Mouse (Mus musculus) heart, adult 18-20 months (tissue): ENCODE measurements at regions not wholly inside any gene's neighbourhood (a gene's known extent, or its start where the extent isn't known, plus 50 kb on each side); places are given as distances from the start of the nearest gene placed in this dataset.

Source experiments
- DNase-seq, 2 experiments: peaks; one replicate each; pipeline ENCODE4 v3.0.0; 2021 to 2022; ENCODE audit warnings: mixed read lengths in 1 of 2

DNA sequence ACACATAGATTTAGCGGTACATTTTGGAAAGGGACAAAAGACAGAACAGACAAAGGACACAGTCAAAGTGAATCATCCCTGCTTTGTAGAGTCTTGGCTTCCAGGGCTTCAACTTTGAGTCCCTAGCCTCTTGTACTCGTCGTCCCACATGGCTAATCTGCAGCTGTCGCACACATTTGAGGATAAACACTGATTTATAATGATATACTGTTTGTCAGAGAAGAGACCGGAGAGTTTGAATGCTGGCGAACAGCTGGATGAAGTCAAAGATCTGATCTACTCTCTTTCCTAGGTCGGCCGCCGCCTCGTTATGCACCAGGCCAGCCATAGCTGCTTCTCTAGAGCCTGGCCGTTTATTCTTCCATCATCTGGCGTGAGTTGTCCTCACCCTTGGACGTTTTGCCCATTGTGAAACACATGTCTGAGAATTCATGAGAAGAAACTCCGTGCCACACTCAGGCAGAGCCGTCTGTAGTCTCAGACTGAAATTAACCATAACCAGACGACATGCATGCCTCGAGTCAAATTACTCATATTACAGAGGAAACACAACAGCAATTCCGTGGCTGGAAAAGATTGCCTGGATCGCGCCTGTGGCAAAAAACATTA, 448.4 kb upstream of the Rgma start:
- DNase-seq: peak in 1 of 2 experiments; percentile 2

DNA sequence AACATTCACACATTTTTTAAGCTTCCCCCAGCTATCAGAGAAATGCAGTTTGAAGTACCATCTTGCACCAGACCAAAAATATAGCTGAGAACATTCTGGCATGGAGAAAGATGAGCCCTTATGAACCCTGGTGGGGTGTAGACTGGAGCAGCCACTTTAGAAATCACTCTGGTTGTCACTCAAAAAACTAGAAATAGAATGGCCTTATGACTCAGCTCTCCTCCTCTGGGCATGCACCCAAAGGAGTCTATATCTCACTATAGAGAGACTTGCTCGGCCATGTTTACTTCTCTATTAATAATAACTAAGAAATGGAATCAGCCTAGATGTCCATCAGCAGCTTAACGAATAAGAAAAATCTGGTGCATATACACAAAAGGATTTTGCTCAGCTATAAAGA, 436.5 kb upstream of the Rgma start:
- DNase-seq: peak; percentile 66 to 74

DNA sequence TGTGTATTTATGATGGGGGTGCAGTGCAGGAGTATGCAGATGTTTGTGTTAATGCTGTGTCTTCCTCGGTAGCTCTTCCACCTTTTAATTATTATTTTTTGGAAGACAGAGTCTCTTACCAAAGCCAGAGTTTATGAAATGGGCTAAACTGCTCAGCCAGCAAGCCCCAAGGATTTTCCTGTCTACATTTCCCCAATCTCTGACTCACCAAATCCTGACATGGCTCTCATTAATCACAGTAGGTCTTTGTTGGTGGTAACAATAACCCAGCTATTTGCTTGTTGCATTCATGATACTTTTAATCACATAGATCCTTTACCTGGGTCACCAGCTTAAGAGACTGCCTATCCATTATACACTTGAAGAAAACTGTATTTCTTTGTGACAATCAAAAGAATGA, 427.8 kb upstream of the Rgma start:
- DNase-seq: no peak

DNA sequence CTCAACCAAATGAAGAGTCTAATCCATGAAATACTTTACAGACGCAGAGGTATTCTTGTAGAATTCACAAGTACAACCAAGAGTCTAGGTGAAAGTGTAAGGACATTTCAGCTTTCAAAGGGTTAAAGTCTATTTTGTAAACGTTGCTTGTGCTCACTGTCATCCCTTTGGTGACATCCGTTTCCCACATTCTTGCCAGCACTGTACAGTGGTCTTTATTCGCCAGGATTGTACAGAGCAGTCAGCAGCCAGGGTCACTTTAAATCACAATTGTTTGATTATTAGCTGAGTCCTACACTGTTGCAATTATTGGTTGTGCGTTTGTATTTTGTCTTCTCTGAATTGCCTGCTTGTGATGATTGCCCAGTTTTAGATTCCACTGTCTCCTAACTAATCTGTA, 427.3 kb upstream of the Rgma start:
- no peak for DNase-seq

DNA sequence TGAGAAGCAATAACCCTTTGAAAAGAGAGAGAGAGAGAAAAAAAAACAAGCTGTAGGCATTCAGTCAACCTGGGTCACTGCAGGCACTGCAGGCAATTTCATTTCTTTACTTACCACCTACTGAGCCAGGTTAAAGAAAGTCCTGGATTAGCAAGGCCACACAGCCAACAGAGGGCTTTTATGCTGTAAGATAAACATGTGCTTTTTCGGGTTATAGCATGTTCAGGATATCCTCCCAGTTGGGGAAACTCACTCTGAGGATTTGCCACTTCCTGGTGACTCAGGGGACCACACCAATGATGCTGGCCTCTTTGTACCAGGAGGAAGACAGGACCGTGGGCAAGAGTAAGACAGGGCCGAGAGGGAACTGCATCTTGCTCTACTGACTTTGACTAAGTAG, 426.6 kb upstream of the Rgma start:
- no peak for DNase-seq

DNA sequence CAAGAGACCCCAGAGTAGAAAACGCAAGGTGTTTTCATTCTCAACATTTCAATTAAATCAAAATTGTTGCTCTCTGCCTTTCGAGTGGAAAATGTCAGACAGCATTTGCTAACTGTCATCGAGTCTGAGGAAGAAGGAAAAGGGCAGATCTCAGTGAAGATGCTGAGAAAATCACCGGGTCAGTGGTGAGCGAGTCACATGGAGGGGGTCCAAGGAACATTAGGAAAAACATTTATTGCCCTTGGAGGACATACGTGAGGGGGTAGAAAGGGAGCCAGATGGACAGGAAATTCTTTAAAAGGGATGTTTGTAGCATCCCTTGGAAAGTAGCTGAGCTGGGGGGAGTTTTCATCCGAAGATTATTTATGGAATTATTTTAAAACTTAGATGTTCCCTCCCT, 425.4 kb upstream of the Rgma start:
- DNase-seq: no peak

DNA sequence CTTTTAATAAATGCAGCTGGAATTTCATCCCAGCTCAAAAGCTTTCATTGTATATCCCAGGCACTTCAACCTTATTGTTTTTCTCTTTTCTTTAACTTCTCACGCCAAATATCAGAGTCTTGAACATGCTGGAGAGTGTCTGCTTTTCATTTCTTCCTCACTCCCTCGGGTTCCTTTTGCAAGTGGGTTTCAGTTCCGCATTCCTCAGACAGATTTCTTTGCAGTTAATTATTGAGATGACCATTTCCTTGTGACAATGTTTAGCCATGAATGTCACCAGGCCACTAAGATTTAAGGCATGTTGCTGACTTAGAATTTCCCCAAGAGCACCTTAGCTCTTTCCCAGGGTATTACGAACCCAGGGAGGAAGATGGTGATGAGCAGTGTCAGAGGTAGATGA, 417.6 kb upstream of the Rgma start:
- no peak for DNase-seq

DNA sequence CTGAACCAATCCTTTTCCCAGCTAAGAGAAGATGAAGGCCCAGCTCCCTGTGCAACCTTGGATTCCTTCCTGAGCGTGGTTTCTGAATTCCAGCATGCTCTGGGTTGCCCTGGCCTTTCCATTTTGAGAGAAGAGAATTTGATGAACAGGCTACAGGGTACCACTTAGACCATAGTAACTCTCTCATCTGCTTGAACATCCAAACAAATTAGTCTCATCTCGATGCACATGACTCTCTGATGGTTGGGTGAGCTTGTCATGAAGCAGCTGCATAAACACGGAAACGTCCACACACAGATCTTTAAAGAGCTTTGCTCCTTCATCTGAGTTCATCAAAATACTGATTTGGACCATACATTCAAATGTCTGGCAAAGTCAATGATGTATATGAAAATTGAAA, 414.0 kb upstream of the Rgma start:
- DNase-seq: no peak

DNA sequence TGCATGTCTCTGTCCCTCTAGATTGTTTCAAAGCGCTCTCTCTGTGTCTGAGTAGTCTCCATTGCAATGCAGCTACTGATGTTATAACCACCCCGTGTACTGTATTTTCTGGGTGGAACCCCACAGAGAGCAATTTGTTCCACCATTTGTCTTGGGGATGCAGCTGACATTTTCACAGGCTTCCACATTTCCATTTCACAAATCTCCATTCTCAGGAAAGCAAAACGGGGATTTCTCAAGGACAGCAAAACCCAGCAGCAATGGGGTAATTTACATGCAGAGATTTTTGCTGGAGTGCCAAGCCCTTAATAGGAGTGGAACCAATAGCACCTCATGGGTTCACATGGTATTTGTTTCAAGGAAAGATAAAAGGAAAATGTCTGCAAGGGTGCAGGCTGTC, 412.5 kb upstream of the Rgma start:
- no peak for DNase-seq

DNA sequence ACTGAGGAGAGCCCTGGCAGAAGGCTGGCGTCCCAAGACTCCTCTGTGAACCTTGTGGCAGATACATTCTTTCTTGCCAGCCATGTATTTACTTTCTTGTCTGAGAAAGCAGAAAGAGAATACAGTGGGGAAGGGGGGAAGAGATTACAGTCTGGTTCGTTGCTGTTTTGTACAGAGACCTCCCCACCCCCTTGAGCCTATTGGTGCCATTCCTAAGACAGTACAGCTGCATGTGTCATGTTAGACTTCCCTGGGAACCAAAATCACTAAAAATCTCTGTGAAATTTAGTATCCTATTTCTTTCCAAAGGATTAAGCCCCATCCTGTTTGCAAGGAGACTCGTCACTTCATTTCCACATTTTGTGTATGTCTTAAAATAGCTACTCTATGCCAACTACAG, 411.4 kb upstream of the Rgma start:
- no peak for DNase-seq

DNA sequence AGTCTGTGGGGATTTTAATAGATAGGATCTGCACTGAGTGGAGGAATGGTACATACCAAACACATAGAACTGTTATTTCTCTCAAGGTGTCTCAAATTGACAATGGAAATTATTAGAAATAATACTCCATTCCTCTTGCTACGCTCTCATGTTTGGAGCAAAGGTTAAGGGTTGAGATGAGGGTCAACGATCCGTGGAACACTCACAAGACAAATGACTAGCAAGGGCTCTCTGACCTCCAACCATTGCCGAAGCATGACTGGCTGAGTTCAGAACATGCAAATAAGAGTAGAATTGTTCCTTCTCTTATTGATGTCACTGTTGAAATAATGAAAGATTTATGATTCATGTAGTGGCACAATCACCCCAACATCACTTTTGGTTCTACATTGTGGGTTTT, 407.1 kb upstream of the Rgma start:
- no peak for DNase-seq

DNA sequence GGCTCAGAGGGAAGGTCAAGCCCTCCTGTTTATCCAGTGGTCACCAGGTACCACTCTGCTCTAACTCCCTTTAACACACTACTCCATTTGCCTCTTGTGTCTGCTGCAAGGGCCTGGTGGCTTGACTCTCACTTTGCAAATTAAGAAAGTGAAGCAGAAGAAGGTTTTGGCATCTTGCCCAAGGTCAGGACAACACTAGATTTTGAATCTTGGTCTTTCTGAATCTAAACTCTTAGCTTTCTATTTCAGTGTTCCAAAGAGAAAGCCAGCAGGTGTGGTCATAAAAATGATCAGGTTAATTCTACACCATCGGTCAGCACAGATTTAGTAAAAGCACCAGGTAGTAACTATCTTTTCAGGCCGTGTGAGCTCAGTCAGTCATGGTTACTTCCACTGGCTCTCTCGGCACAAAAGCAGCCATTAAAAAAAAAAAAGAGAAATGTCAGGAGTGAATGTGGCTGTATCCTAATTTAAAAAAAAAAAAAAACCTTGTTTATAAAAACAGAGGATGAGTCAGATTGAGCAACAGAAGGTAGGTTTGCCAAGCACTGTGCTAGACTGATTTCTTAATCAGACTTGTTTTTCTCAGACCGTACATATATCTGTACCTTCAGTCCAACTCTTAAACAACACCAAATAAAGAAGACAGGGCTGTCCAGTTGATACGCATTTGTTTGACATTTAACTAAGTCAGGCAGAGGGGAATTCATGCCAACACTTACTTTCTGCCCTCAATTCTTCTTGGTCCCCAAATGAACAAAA, 403.6 kb upstream of the Rgma start:
- peak; percentile 18 to 47 for DNase-seq

DNA sequence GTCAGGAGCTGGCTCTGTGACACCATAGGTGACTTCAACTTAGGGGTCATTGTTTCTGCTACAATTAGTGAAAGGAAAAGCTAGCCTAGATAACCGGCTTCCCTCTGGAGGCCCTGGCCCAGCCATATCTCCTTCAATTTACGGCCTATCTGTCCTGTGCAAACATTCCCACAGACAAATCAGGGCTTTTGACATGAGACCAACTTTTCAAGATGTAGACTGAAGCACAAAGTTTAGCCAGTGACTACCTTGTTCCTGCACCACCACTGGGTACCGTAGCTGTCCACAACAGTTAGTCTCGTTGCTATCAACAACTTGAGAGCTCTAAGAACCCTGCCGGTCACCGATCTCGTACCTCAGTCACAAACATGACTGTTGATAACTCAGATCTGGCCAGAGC, 402.9 kb upstream of the Rgma start:
- peak; percentile 31 to 53 for DNase-seq

DNA sequence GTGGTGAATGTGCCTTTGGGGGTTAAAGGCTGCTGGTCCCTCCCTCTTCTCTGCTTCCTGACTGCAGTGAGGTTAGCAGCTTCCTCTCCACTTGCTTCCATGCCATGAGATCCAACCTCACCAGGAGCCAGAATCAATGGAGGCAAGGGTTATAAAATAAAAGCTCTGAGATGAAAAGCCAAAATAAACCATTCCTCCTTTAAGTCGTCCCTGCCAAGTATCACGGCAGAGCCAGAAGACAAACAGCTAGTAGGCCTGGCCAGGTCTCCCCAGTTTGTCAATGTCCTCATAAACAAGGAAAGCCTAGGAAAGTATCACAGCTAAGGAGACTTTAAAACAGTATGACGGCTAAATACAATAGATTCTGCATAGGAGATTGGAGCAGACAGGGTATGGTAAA, 401.5 kb upstream of the Rgma start:
- peak; percentile 34 to 36 for DNase-seq

DNA sequence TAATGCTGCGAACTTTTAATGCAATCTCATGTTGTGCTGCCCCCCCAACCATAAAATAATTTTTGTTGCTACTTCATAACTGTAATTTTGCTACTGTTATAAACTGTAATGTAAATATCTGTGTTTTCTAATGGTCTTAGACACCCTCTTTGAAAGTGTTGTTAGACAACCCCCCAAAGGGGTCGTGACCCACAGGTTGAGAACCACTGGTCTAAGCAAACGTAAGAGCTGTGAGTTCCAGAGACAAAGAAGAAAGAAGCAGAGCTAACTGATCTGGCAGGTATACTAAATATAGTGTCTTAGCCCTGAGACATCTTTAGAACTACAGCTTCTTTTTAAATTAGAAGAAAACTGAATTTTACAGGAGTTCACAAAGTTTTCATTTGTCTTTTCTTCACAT, 400.9 kb upstream of the Rgma start:
- DNase-seq: no peak

DNA sequence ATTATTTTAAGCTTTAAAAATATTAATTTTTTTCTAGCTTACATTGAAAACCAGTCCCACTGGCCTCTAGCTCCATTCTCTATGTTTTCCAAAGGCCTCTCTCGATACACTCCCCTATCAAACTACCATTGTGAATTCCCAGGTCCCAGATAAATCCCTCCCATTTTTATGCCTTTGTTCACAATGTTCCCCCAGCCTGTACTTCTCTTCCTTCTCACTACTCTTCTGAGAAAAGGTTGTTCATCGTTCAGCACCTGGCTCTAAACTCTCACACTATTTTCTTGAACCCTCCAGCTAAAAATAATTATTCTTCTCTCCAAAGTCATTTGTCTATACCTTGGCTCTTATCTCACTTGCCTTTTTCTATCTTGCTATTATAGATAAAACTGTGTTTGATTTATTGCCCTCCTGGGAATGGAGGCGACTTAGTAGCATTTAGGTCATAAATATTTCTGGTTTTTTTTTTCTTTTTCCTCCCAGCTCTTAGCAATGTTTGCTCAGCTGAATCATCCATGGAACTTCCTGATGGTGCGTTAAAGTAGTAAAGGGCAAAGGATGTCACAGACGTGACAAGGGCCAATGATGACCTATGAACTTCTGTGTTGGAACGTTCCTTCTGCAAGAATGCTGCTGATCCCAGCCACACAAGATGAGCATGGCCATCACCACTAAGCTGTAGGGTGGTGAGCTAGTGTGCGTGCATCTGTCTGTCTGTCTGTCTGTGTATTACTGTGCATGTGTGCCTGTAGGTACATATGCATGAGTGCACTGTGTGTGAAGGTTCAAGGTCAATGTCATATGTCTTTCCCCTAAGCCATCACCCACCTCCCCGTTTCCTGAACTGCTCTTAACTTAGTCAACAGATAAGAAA, 384.5 kb upstream of the Rgma start:
- DNase-seq: no peak

DNA sequence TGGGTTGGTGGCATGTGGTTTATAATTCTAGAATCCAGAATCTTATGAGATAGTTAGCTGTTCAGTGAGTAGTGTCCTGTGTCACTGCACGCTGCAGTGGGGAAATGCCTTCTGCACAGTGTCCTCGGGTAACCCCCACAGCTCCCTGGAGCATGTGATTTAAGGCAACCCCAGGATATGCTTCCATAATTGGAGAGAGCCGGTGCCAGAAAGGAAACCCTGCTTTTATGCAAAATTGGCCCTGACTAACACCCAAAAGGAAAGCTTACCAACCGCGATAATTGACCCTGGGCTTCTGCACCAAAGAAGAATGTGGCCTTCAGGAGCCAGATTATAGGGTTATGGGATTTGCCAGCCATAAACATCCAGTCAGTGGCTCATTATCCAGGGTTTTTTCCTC, 376.9 kb upstream of the Rgma start:
- peak; percentile 30 to 47 for DNase-seq

DNA sequence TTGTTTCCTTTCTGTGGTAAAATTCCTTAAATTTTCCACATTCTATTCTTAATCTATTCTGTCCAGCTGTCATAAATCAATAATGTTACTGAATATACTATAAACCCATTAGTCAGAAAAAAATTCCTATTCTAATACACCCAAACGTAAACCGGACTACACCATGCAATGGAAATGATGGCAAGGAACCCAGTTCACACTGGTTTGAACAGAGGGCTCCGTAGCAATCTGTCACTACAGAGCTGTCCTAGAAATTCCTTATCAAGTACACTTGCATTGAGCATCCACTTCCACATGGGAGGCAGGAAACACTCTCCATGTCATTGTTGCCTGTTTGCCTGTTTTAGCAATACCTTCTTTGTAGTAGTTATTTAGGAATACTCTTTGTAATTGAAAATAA, 356.2 kb upstream of the Rgma start:
- no peak for DNase-seq

DNA sequence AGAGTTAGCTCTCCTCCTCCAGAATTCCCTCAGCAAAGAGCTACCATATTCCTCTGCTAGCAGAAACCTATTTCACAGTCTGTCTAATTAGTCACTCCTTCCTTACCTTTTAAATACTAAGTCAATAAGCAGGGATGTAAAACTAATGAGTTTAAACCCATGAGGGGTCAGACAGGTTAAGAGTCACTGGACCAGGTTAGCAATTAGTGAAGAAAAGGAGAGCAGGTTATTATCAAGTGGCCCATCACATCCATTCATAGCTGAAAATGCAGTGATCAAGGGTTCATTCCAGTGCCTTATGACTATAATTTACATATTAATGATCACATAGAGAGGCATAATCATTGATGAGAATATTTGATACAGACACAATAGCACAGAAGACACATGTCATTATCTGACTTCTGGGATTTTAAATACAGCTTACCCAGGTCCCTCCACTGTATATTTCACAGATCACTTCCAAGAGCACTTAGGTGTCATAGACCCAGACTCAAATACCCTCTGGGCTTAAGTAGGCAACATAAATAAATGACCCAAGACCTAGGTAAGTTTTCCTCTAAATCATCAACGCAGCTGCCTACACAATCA, 355.4 kb upstream of the Rgma start:
- no peak for DNase-seq

DNA sequence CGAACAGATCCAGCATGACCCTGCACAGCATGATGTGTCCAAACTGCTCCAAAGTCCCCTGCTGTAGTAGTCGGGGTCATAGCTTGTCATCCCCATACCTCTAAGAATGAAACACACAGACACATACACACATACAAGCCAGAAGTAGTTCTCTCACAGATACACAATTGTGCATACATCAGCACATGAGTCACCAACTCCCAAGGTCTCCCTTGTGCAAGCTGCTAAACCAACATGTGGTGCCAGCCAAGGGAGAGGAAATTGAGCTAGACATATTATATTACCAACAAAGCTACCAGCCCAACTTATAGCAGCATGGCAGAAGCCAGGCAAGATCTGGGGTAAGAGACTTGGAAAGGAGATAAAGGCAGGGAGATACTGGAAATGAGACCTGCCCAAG, 353.5 kb upstream of the Rgma start:
- no peak for DNase-seq

DNA sequence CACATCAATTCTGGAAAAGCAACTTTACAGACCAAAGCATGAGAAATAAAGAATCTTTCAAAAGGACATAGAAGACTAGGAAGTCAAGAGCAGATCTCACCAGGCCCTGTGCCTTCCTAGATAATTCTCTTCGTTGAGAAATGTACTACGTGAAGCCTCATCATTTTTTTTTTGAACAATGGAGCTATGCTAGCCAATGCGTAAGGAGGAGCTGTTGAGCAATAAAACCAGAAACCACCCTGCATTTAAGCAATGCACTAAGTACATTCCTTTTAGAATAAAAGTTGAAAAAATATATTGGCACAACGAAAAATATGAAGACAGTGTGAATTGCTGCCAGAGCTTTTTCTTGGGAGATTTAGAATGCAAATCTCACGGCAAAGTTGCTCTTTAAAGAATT, 349.7 kb upstream of the Rgma start:
- no peak for DNase-seq

DNA sequence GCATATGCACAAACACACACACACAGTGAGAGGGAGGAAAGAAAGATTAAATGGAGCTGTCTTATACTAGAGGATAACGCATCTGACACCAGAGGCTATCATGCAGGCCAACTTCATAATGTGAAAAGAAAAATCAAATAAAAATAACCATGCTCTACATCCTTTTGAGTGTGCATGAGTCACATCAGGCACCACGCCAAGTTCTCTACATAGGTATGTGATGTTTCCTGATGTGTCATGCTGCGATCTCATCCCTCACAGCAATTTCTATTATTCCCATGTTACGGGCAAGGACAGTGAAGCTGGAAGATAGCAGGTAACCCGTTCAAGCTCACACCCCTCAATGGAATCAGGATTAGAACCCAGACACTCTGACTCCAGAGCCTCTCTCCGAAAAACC, 346.4 kb upstream of the Rgma start:
- peak in 1 of 2 experiments; percentile 19 for DNase-seq

DNA sequence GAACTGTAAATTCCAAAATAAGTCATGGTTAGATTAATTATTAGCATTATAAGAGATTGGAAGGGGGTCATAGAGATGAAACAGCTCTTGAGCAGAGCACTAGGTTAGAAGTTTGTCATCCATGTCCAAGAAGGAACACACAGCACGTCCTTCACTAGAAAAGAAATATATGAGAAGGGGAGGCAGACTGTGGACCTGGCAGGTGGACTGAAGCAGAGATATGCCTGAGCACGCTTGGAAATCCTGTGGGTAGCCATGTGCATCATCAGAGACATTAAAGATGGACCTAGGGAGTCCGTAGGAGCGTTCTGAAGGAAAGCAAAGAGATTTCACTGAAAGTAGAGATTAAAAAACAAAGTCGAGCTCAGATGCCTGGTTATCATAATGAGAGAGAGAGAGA, 343.9 kb upstream of the Rgma start:
- no peak for DNase-seq
